Mouse (Mus musculus): Measurements from ENCODE around the gene Chpf2. TPM values are rescaled to one million over a fixed set of nuclear protein-coding genes. Genes with fewer than 3 reads are reported as not detected.

Chpf2 gene
- polyA plus RNA-seq (2014; fragmentation: Nextera tagmentation; extraction: Ambion mirVana), result 14.0 and 14.4 TPM in 2 replicates

GRCm38 (mm10) chr5:24586547-24587199 lies at the start of gene Chpf2:
TSS of gene Chpf2 (plus strand) at chr5:24586741.
- H3K9ac ChIP-seq, result peak within 1 kb of the TSS; percentile 75
- DNase-seq (ENCODE audit: low spot score) (peak; percentile 85), ATAC-seq (ENCODE audit: low FRiP score) (peak; percentile 89)
- H3K4me2 ChIP-seq (replicated peaks), result peak within 1 kb of the TSS; percentile 75
- H3K27ac ChIP-seq, result peak within 1 kb of the TSS; percentile 69
- peak within 1 kb of the TSS; percentile 58 for H3K4me3 ChIP-seq (replicated peaks; ENCODE audit: low read length)
- no peaks in the 10 kb centered on the region for H3K27me3 ChIP-seq (ENCODE audit: control insufficient read depth, insufficient read depth, low read length)
- peaks cover 34% of the 10 kb centered on the region for H3K36me3 ChIP-seq (replicated peaks; ENCODE audit: control insufficient read depth, insufficient read depth)
- WGBS, result under 1% methylated on average over 41 of the region's 43 CpGs
- peaks cover 13% of the 10 kb centered on the region for H3K4me1 ChIP-seq (replicated peaks; ENCODE audit: control insufficient read depth, insufficient read depth, low read length)
- H3K9me3 ChIP-seq (ENCODE audit: control insufficient read depth, low read length), result no peaks in the 10 kb centered on the region

- ATAC-seq (ENCODE audit: low FRiP score), result no peak
- no peak overlapping the region for H3K27ac ChIP-seq
- no peaks in the 10 kb centered on the region for H3K36me3 ChIP-seq (replicated peaks; ENCODE audit: control insufficient read depth, insufficient read depth)
- no peak overlapping the region for H3K4me3 ChIP-seq (replicated peaks; ENCODE audit: low read length)
- no peaks in the 10 kb centered on the region; the same call in 1 of the 2 replicates for H3K4me1 ChIP-seq (replicated peaks; ENCODE audit: control insufficient read depth, insufficient read depth, low read length)
- no peak overlapping the region for H3K9ac ChIP-seq
- no peak for DNase-seq (ENCODE audit: low spot score)
- H3K4me2 ChIP-seq (replicated peaks), result no peak overlapping the region
- 65% methylated on average over 16 of the region's 16 CpGs for WGBS
- no peaks in the 10 kb centered on the region for H3K27me3 ChIP-seq (ENCODE audit: control insufficient read depth, insufficient read depth, low read length)
- H3K9me3 ChIP-seq (ENCODE audit: control insufficient read depth, low read length), result no peaks in the 10 kb centered on the region
Measured at GRCm38 (mm10) chr5:24537618-24538017, 48.9 kb upstream of the Chpf2 start.

GRCm38 (mm10) chr5:24539571-24540296 lies 46.8 kb upstream of the Chpf2 start:
- DNase-seq (ENCODE audit: low spot score) (no peak), ATAC-seq (ENCODE audit: low FRiP score) (no peak)
- WGBS, result 82% methylated on average over 22 of the region's 22 CpGs
- no peaks in the 10 kb centered on the region for H3K27me3 ChIP-seq (ENCODE audit: control insufficient read depth, insufficient read depth, low read length)
- H3K9me3 ChIP-seq (ENCODE audit: control insufficient read depth, low read length), result no peaks in the 10 kb centered on the region
- no peaks in the 10 kb centered on the region; the same call in 1 of the 2 replicates for H3K4me1 ChIP-seq (replicated peaks; ENCODE audit: control insufficient read depth, insufficient read depth, low read length)
- no peak overlapping the region for H3K27ac ChIP-seq
- H3K36me3 ChIP-seq (replicated peaks; ENCODE audit: control insufficient read depth, insufficient read depth), result no peaks in the 10 kb centered on the region
- H3K4me2 ChIP-seq (replicated peaks), result no peak overlapping the region
- no peak overlapping the region for H3K9ac ChIP-seq
- H3K4me3 ChIP-seq (replicated peaks; ENCODE audit: low read length), result no peak overlapping the region

- 48% methylated on average over 14 of the region's 14 CpGs for WGBS
- Histone ChIP-seq H3K4me2 (replicated peaks) (no peak within 1 kb of the TSS), H3K4me3 (replicated peaks; ENCODE audit: low read length) (no peak within 1 kb of the TSS), H3K9me3 (ENCODE audit: control insufficient read depth, low read length) (no peaks in the 10 kb centered on the region), H3K4me1 (replicated peaks; ENCODE audit: control insufficient read depth, insufficient read depth, low read length) (no peaks in the 10 kb centered on the region; the same call in 1 of the 2 replicates), H3K27ac (no peak within 1 kb of the TSS), H3K36me3 (replicated peaks; ENCODE audit: control insufficient read depth, insufficient read depth) (no peaks in the 10 kb centered on the region), H3K9ac (no peak within 1 kb of the TSS), H3K27me3 (ENCODE audit: control insufficient read depth, insufficient read depth, low read length) (no peaks in the 10 kb centered on the region)
- DNase-seq (ENCODE audit: low spot score) (no peak), ATAC-seq (ENCODE audit: low FRiP score) (no peak)
Measured at GRCm38 (mm10) chr5:24540387-24541143, 46.0 kb upstream of the Chpf2 start, which contains the start of gene Asb10. TSS of gene Asb10 (minus strand) at chr5:24540978.

- DNase-seq (ENCODE audit: low spot score), result no peak
- H3K27ac ChIP-seq, result no peak overlapping the region
- H3K36me3 ChIP-seq (replicated peaks; ENCODE audit: control insufficient read depth, insufficient read depth), result no peaks in the 10 kb centered on the region
- no peak overlapping the region for H3K9ac ChIP-seq
- no peaks in the 10 kb centered on the region for H3K27me3 ChIP-seq (ENCODE audit: control insufficient read depth, insufficient read depth, low read length)
- no peaks in the 10 kb centered on the region for H3K9me3 ChIP-seq (ENCODE audit: control insufficient read depth, low read length)
- H3K4me3 ChIP-seq (replicated peaks; ENCODE audit: low read length), result no peak overlapping the region
- H3K4me1 ChIP-seq (replicated peaks; ENCODE audit: control insufficient read depth, insufficient read depth, low read length), result no peaks in the 10 kb centered on the region; the same call in 1 of the 2 replicates
- 57% methylated on average over 6 of the region's 6 CpGs for WGBS
- H3K4me2 ChIP-seq (replicated peaks), result no peak overlapping the region
- no peak for ATAC-seq (ENCODE audit: low FRiP score)
Measured at GRCm38 (mm10) chr5:24541144-24541569, 45.4 kb upstream of the Chpf2 start.

- no peak overlapping the region for H3K9ac ChIP-seq
- DNase-seq (ENCODE audit: low spot score) (no peak), ATAC-seq (ENCODE audit: low FRiP score) (no peak)
- no peaks in the 10 kb centered on the region for H3K27me3 ChIP-seq (ENCODE audit: control insufficient read depth, insufficient read depth, low read length)
- no peaks in the 10 kb centered on the region; the same call in 1 of the 2 replicates for H3K4me1 ChIP-seq (replicated peaks; ENCODE audit: control insufficient read depth, insufficient read depth, low read length)
- no peak overlapping the region for H3K4me2 ChIP-seq (replicated peaks)
- no peaks in the 10 kb centered on the region for H3K9me3 ChIP-seq (ENCODE audit: control insufficient read depth, low read length)
- WGBS, result 82% methylated on average over 7 of the region's 7 CpGs
- H3K36me3 ChIP-seq (replicated peaks; ENCODE audit: control insufficient read depth, insufficient read depth), result no peaks in the 10 kb centered on the region
- no peak overlapping the region for H3K4me3 ChIP-seq (replicated peaks; ENCODE audit: low read length)
- H3K27ac ChIP-seq, result no peak overlapping the region
Measured at GRCm38 (mm10) chr5:24542643-24543042, 43.9 kb upstream of the Chpf2 start.

- Histone ChIP-seq H3K36me3 (replicated peaks; ENCODE audit: control insufficient read depth, insufficient read depth) (no peaks in the 10 kb centered on the region), H3K9ac (no peak overlapping the region), H3K27me3 (ENCODE audit: control insufficient read depth, insufficient read depth, low read length) (no peaks in the 10 kb centered on the region), H3K9me3 (ENCODE audit: control insufficient read depth, low read length) (no peaks in the 10 kb centered on the region), H3K4me3 (replicated peaks; ENCODE audit: low read length) (no peak overlapping the region), H3K4me1 (replicated peaks; ENCODE audit: control insufficient read depth, insufficient read depth, low read length) (peaks cover 12% of the 10 kb centered on the region), H3K27ac (peak overlapping the region; percentile 68), H3K4me2 (replicated peaks) (peak overlapping the region; percentile 33)
- ATAC-seq (ENCODE audit: low FRiP score), result peak; percentile 87
- 22% methylated on average over 26 of the region's 26 CpGs for whole genome bisulfite sequencing
- DNase-seq (ENCODE audit: low spot score), result peak; percentile 72
Measured at GRCm38 (mm10) chr5:24550598-24551316, 35.8 kb upstream of the Chpf2 start.

GRCm38 (mm10) chr5:24551317-24551688 lies 35.2 kb upstream of the Chpf2 start:
- peak; percentile 23 for ATAC-seq (ENCODE audit: low FRiP score)
- no peaks in the 10 kb centered on the region for H3K36me3 ChIP-seq (replicated peaks; ENCODE audit: control insufficient read depth, insufficient read depth)
- no peaks in the 10 kb centered on the region for H3K27me3 ChIP-seq (ENCODE audit: control insufficient read depth, insufficient read depth, low read length)
- H3K4me1 ChIP-seq (replicated peaks; ENCODE audit: control insufficient read depth, insufficient read depth, low read length), result peaks cover 12% of the 10 kb centered on the region
- H3K27ac ChIP-seq, result peak overlapping the region; percentile 36; the same call in 1 of the 2 replicates
- H3K9ac ChIP-seq, result no peak overlapping the region
- 45% methylated on average over 2 of the region's 2 CpGs for WGBS
- no peak overlapping the region for H3K4me3 ChIP-seq (replicated peaks; ENCODE audit: low read length)
- H3K4me2 ChIP-seq (replicated peaks), result peak overlapping the region; percentile 33
- no peak for DNase-seq (ENCODE audit: low spot score)
- no peaks in the 10 kb centered on the region for H3K9me3 ChIP-seq (ENCODE audit: control insufficient read depth, low read length)
